21 mouse cellular contexts compared by ENCODE assay signal in genomic region chr3:37765971-37766370, GRCm38 (mm10). TPM values are rescaled to one million over a fixed set of nuclear protein-coding genes. Genes with fewer than 3 reads are reported as not detected.
DNase-seq lines count a peak whose midpoint lies in the region; ATAC-seq and TF ChIP-seq lines count a peak whose summit lies in the region.
"Had no signal": no experiment of that assay in that cellular context is flagged by ENCODE, and none has a peak within 500 bp of the region (broad histone marks: within the 10 kb centered on the region; RNA-seq: fewer than 3 reads in every experiment).

No protein-coding gene starts in this region.

- no peak overlapping the region for H3K4me2 ChIP-seq in kidney, embryonic 15.5 days
- H3K4me2 ChIP-seq in stomach, embryonic 14.5 days (replicated peaks; ENCODE audit: low read depth, low read length): no peak overlapping the region
- H3K4me2 ChIP-seq: heart, embryonic 13.5 days; hindbrain, embryonic 15.5 days had no signal

- peak; percentile 69 for DNase-seq in adrenal gland, adult 2 months
- no peak for DNase-seq in adrenal gland, adult 18-20 months (ENCODE audit: low spot score in 2 of 2)
- DNase-seq in kidney, adult 2 months: no peak
- no peak for DNase-seq in frontal cortex, postnatal 10 days (ENCODE audit: low spot score in 2 of 2)
- no peak for DNase-seq in urinary bladder, adult 18-20 months (ENCODE audit: low spot score in 2 of 2)
- DNase-seq: cerebellum, adult 18-20 months; cerebellum, postnatal 10 days; gastrocnemius, postnatal 36 days; heart, adult 11 months; heart, postnatal 36 days had no signal

- no peak overlapping the region for H3K9ac ChIP-seq in kidney, embryonic 15.5 days
- no peak overlapping the region for H3K9ac ChIP-seq in stomach, embryonic 14.5 days (replicated peaks; ENCODE audit: low read depth, low read length)
- H3K9ac ChIP-seq: heart, embryonic 13.5 days; hindbrain, embryonic 15.5 days had no signal

- WGBS in kidney, embryonic 15.5 days: 54% methylated on average over 5 of the region's 5 CpGs
- WGBS in kidney, adult 2 months: 71% methylated on average over 5 of the region's 5 CpGs
- WGBS in stomach, embryonic 14.5 days: 57% methylated on average over 5 of the region's 5 CpGs

- no peaks in the 10 kb centered on the region for H3K9me3 ChIP-seq in kidney, embryonic 15.5 days (replicated peaks)
- no peaks in the 10 kb centered on the region for H3K9me3 ChIP-seq in stomach, embryonic 14.5 days (ENCODE audit: control insufficient read depth, low read depth, low read length)
- H3K9me3 ChIP-seq: embryonic facial prominence, embryonic 10.5 days; forebrain, embryonic 10.5 days; heart, embryonic 13.5 days; hindbrain, embryonic 15.5 days had no signal

- H3K36me3 ChIP-seq in kidney, embryonic 15.5 days: no peaks in the 10 kb centered on the region
- H3K36me3 ChIP-seq in kidney, adult 2 months (ENCODE audit: control insufficient read depth, insufficient read depth, low read length): no peaks in the 10 kb centered on the region
- H3K36me3 ChIP-seq in stomach, embryonic 14.5 days (ENCODE audit: control insufficient read depth, insufficient read depth, low read length): no peaks in the 10 kb centered on the region
- H3K36me3 ChIP-seq: embryonic facial prominence, embryonic 10.5 days; forebrain, embryonic 10.5 days; heart, embryonic 13.5 days; hindbrain, embryonic 15.5 days had no signal

- no peak for TF ChIP-seq CTCF in kidney, adult 2 months (conservative IDR thresholded peaks at IDR 0.05; ENCODE audit: insufficient read depth, insufficient read length, low read depth, low read length)

- peaks cover 51% of the 10 kb centered on the region for H3K4me1 ChIP-seq in kidney, embryonic 15.5 days
- H3K4me1 ChIP-seq in kidney, adult 2 months (ENCODE audit: control insufficient read depth, insufficient read depth, low read length): no peaks in the 10 kb centered on the region
- peaks cover 30% of the 10 kb centered on the region for H3K4me1 ChIP-seq in stomach, embryonic 14.5 days (ENCODE audit: control insufficient read depth, insufficient read depth, low read length)

- H3K4me3 ChIP-seq in kidney, embryonic 15.5 days (replicated peaks): no peak overlapping the region
- no peak overlapping the region for H3K4me3 ChIP-seq in kidney, adult 2 months (ENCODE audit: insufficient read depth, low read depth, low read length)
- H3K4me3 ChIP-seq in stomach, embryonic 14.5 days (ENCODE audit: low read depth, low read length): no peak overlapping the region
- H3K4me3 ChIP-seq: embryonic facial prominence, embryonic 10.5 days; erythroblast, embryonic 14.5 days; forebrain, embryonic 10.5 days; heart, embryonic 13.5 days; hindbrain, embryonic 15.5 days had no signal

- no peaks in the 10 kb centered on the region for H3K27me3 ChIP-seq in kidney, embryonic 15.5 days
- H3K27me3 ChIP-seq in kidney, adult 2 months (replicated peaks; ENCODE audit: control insufficient read depth, insufficient read depth, low read length): no peaks in the 10 kb centered on the region
- no peaks in the 10 kb centered on the region for H3K27me3 ChIP-seq in stomach, embryonic 14.5 days (ENCODE audit: control insufficient read depth, insufficient read depth, low read length)
- H3K27me3 ChIP-seq: heart, embryonic 13.5 days; hindbrain, embryonic 15.5 days; Patski had no signal

- TF ChIP-seq POLR2A in kidney, adult 2 months (IDR thresholded peaks at IDR 0.05; ENCODE audit: low read depth, low read length): no peak

- no peak for ATAC-seq in kidney, embryonic 15.5 days (replicated peaks; ENCODE audit: low FRiP score)
- ATAC-seq in stomach, embryonic 14.5 days (ENCODE audit: insufficient number of reproducible peaks, insufficient read depth, low FRiP score, low read depth): no peak
- ATAC-seq: activated CD4-positive, CD25-positive, alpha-beta regulatory T cell, adult 4 months; forebrain, embryonic 14.5 days; inflammation-experienced regulatory T-cells, adult 6 months; Patski had no signal

- peak overlapping the region; percentile 38; the same call in 1 of the 2 replicates for H3K27ac ChIP-seq in kidney, embryonic 15.5 days
- H3K27ac ChIP-seq in kidney, adult 2 months (ENCODE audit: insufficient read depth, low read depth, low read length): no peak overlapping the region
- H3K27ac ChIP-seq in stomach, embryonic 14.5 days (ENCODE audit: low read length): peak overlapping the region; percentile 84; the same call in 1 of the 2 replicates
- H3K27ac ChIP-seq: embryonic facial prominence, embryonic 10.5 days; forebrain, embryonic 10.5 days; heart, embryonic 13.5 days; hindbrain, embryonic 15.5 days had no signal

RNA-seq across cellular contexts. Expression of gene Gm5148, which starts 41.7 kb away (rescaled TPM):
- 1 to 10 TPM in 1 of 2 experiments, under 1 TPM in 1; 0.26 to 1.6 TPM for total RNA-seq in adrenal gland, adult 2 months (2021)
- polyA plus RNA-seq in adrenal gland, adult 2 months (2012; rRNA removed): 0.59 and 2.6 TPM in 2 replicates
- total RNA-seq in adrenal gland, adult 18-20 months (2021): 1 to 10 TPM in 1 of 2 experiments, under 1 TPM in 1; 0.30 to 1.7 TPM
- polyA plus RNA-seq in kidney, embryonic 15.5 days (2015; fragmentation: Nextera tagmentation; extraction: Ambion mirVana): 8.1 and 8.2 TPM in 2 replicates
- polyA plus RNA-seq in kidney, adult 2 months (2012; rRNA removed): 9.3 and 10.8 TPM in 2 replicates
- 7.7 and 8.7 TPM in 2 replicates for polyA plus RNA-seq in stomach, embryonic 14.5 days (2014; fragmentation: Nextera tagmentation; extraction: Ambion mirVana)
- total RNA-seq: gastrocnemius, postnatal 36 days had no signal
